Mouse (Mus musculus): ENCODE measurements at regions not wholly inside any gene's neighbourhood (a gene's known extent, or its start where the extent isn't known, plus 50 kb on each side); places are given as distances from the start of the nearest gene placed in this dataset.

DNA sequence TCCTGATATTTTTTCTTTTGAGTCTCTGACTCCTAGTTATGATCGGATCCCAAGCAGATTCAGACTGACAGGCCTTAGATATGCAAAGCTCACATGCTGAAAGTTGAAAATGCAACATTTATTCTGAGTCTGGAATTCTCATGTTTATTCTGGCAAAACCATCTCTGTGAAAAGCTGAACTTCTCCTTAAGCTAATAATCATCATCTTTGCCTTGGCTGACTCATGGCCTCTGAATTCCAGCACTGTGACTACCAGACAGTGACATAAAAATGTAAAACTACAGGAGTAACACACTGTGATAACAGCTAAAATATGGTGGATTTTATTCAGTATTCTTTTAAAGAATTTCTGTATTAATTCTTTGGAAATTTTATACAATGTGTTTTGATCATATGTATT, 680.4 kb upstream of the Lrrc4c start:
- Histone ChIP-seq H3K36me3 (ENCODE audit: insufficient read depth, low read length) (no peaks in the 10 kb centered on the region), H3K9me3 (ENCODE audit: low read length) (no peaks in the 10 kb centered on the region), H3K27me3 (ENCODE audit: insufficient read depth, low read length) (no peaks in the 10 kb centered on the region), H3K4me3 (replicated peaks; ENCODE audit: low read length) (no peak overlapping the region), H3K4me1 (replicated peaks; ENCODE audit: low read depth, low read length) (no peaks in the 10 kb centered on the region)
- no peak for TF ChIP-seq CTCF (conservative IDR thresholded peaks at IDR 0.05; ENCODE audit: low read length)
- no peak for TF ChIP-seq POU5F1 (IDR thresholded peaks at IDR 0.05; ENCODE audit: borderline replicate concordance, low read length)
- no peak for TF ChIP-seq NANOG (IDR thresholded peaks at IDR 0.05; ENCODE audit: borderline replicate concordance, low read length)

GRCm38 (mm10) chr2:95674347-95674746, 643.6 kb upstream of the Lrrc4c start:
- no peaks in the 10 kb centered on the region for H3K36me3 ChIP-seq (ENCODE audit: insufficient read depth, low read length)
- H3K9me3 ChIP-seq (ENCODE audit: low read length): no peaks in the 10 kb centered on the region
- H3K4me3 ChIP-seq (replicated peaks; ENCODE audit: low read length): no peak overlapping the region
- H3K4me1 ChIP-seq (replicated peaks; ENCODE audit: low read depth, low read length): no peaks in the 10 kb centered on the region
- TF ChIP-seq NANOG (IDR thresholded peaks at IDR 0.05; ENCODE audit: borderline replicate concordance, low read length) (no peak), CTCF (conservative IDR thresholded peaks at IDR 0.05; ENCODE audit: low read length) (peak; percentile 53)
- no peaks in the 10 kb centered on the region for H3K27me3 ChIP-seq (ENCODE audit: insufficient read depth, low read length)

DNA sequence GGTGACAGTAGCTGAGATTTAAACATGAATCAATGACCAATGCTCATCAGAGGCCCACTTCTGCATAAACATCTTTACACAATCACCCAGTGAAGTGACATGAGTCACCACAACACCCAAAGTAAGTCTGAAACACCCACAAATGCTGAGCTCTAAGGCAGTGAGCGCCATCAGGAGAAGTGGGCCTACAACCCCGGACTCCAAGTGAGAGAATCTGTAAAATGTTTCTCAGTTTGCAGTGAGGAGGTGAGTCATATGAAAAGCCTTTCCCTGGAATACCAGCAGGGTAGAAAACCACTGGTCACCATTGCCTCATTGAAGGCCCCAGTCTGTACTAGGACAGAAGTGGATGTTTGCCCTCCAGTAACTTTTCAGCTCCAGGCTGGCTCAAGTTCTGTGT, 602.6 kb upstream of the Lrrc4c start:
- TF ChIP-seq NANOG (IDR thresholded peaks at IDR 0.05; ENCODE audit: borderline replicate concordance, low read length) (no peak), POU5F1 (IDR thresholded peaks at IDR 0.05; ENCODE audit: borderline replicate concordance, low read length) (no peak), CTCF (conservative IDR thresholded peaks at IDR 0.05; ENCODE audit: low read length) (no peak)
- Histone ChIP-seq H3K4me3 (replicated peaks; ENCODE audit: low read length) (no peak overlapping the region), H3K36me3 (ENCODE audit: insufficient read depth, low read length) (no peaks in the 10 kb centered on the region), H3K4me1 (replicated peaks; ENCODE audit: low read depth, low read length) (no peaks in the 10 kb centered on the region), H3K27me3 (ENCODE audit: insufficient read depth, low read length) (no peaks in the 10 kb centered on the region), H3K9me3 (ENCODE audit: low read length) (no peaks in the 10 kb centered on the region)

Data from E14TG2a.4 (cell line).